Mouse (Mus musculus): ENCODE measurements around the gene Invs. TPM values are rescaled to one million over a fixed set of nuclear protein-coding genes. Genes with fewer than 3 reads are reported as not detected.

The Invs gene
- polyA plus RNA-seq, 1 experiment: 3.1 TPM

- no peak for TF ChIP-seq SRF (IDR thresholded peaks at IDR 0.05; ENCODE audit: control insufficient read depth, insufficient read length, low read depth)
- TF ChIP-seq TCF12 (IDR thresholded peaks at IDR 0.05; ENCODE audit: insufficient read depth, poor library complexity, severe bottlenecking): no peak
- TF ChIP-seq POLR2A (IDR thresholded peaks at IDR 0.05; ENCODE audit: insufficient read length, low read depth): no peak
- no peak for TF ChIP-seq MYOD1 (IDR thresholded peaks at IDR 0.05; ENCODE audit: control insufficient read depth in 1 of 3, insufficient read length in 2 of 3, low read depth in 2 of 3)
- no peak for TF ChIP-seq E2F4 (IDR thresholded peaks at IDR 0.05; ENCODE audit: insufficient read depth)
- TF ChIP-seq TCF3 (IDR thresholded peaks at IDR 0.05; ENCODE audit: insufficient read length, low read depth): no peak
- no peak for TF ChIP-seq MAX (IDR thresholded peaks at IDR 0.05; ENCODE audit: low read depth)
- TF ChIP-seq CEBPB (IDR thresholded peaks at IDR 0.05; ENCODE audit: insufficient read depth, poor library complexity, severe bottlenecking): no peak
- TF ChIP-seq REST (IDR thresholded peaks at IDR 0.05; ENCODE audit: insufficient read depth, insufficient read length): no peak
- TF ChIP-seq USF1 (IDR thresholded peaks at IDR 0.05; ENCODE audit: low read depth): no peak
- TF ChIP-seq MYOG (IDR thresholded peaks at IDR 0.05; ENCODE audit: control insufficient read depth in 1 of 3, insufficient read depth in 1 of 3, insufficient read length in 2 of 3, low read depth in 2 of 3): no peak
- TF ChIP-seq POLR2AphosphoS2 (IDR thresholded peaks at IDR 0.05; ENCODE audit: insufficient read length, low read depth): no peak
- Histone ChIP-seq H3K27me3 (ENCODE audit: control insufficient read depth, insufficient read depth, insufficient read length) (no peaks in the 10 kb centered on the region), H3K4me2 (ENCODE audit: low read depth) (no peak overlapping the region), H3K36me3 (ENCODE audit: control insufficient read depth, insufficient read depth) (no peaks in the 10 kb centered on the region), H3ac (ENCODE audit: control insufficient read depth, insufficient read length) (no peak overlapping the region), H3K79me2 (ENCODE audit: control insufficient read depth, insufficient read depth) (peaks cover 69% of the 10 kb centered on the region), H3K4me3 (no peak overlapping the region)
Measured at GRCm38 (mm10) chr4:48268127-48268526, 11.4 kb upstream of the Invs start.

- Histone ChIP-seq H3K36me3 (ENCODE audit: control insufficient read depth, insufficient read depth) (no peaks in the 10 kb centered on the region), H3K4me2 (ENCODE audit: low read depth) (no peak overlapping the region), H3K79me2 (ENCODE audit: control insufficient read depth, insufficient read depth) (peaks cover 82% of the 10 kb centered on the region), H3K27me3 (ENCODE audit: control insufficient read depth, insufficient read depth, insufficient read length) (no peaks in the 10 kb centered on the region), H3ac (ENCODE audit: control insufficient read depth, insufficient read length) (no peak overlapping the region), H3K4me3 (no peak overlapping the region)
- TF ChIP-seq USF1 (IDR thresholded peaks at IDR 0.05; ENCODE audit: low read depth) (no peak), MYOG (IDR thresholded peaks at IDR 0.05; ENCODE audit: control insufficient read depth in 1 of 3, insufficient read depth in 1 of 3, insufficient read length in 2 of 3, low read depth in 2 of 3) (no peak), E2F4 (IDR thresholded peaks at IDR 0.05; ENCODE audit: insufficient read depth) (no peak), TCF12 (IDR thresholded peaks at IDR 0.05; ENCODE audit: insufficient read depth, poor library complexity, severe bottlenecking) (no peak), POLR2AphosphoS2 (IDR thresholded peaks at IDR 0.05; ENCODE audit: insufficient read length, low read depth) (no peak), MYOD1 (IDR thresholded peaks at IDR 0.05; ENCODE audit: control insufficient read depth in 1 of 3, insufficient read length in 2 of 3, low read depth in 2 of 3) (no peak), SRF (IDR thresholded peaks at IDR 0.05; ENCODE audit: control insufficient read depth, insufficient read length, low read depth) (no peak), CEBPB (IDR thresholded peaks at IDR 0.05; ENCODE audit: insufficient read depth, poor library complexity, severe bottlenecking) (no peak), POLR2A (IDR thresholded peaks at IDR 0.05; ENCODE audit: insufficient read length, low read depth) (no peak), MAX (IDR thresholded peaks at IDR 0.05; ENCODE audit: low read depth) (no peak), TCF3 (IDR thresholded peaks at IDR 0.05; ENCODE audit: insufficient read length, low read depth) (no peak), REST (IDR thresholded peaks at IDR 0.05; ENCODE audit: insufficient read depth, insufficient read length) (no peak)
Measured at GRCm38 (mm10) chr4:48270532-48270931, 9.0 kb upstream of the Invs start.

GRCm38 (mm10) chr4:48271838-48272237 lies 7.7 kb upstream of the Invs start:
- Histone ChIP-seq H3K79me2 (ENCODE audit: control insufficient read depth, insufficient read depth) (peaks cover 88% of the 10 kb centered on the region), H3K4me2 (ENCODE audit: low read depth) (no peak overlapping the region), H3K36me3 (ENCODE audit: control insufficient read depth, insufficient read depth) (no peaks in the 10 kb centered on the region), H3K27me3 (ENCODE audit: control insufficient read depth, insufficient read depth, insufficient read length) (no peaks in the 10 kb centered on the region), H3ac (ENCODE audit: control insufficient read depth, insufficient read length) (no peak overlapping the region), H3K4me3 (no peak overlapping the region)
- no peak for TF ChIP-seq REST (IDR thresholded peaks at IDR 0.05; ENCODE audit: insufficient read depth, insufficient read length)
- TF ChIP-seq CEBPB (IDR thresholded peaks at IDR 0.05; ENCODE audit: insufficient read depth, poor library complexity, severe bottlenecking): no peak
- TF ChIP-seq POLR2AphosphoS2 (IDR thresholded peaks at IDR 0.05; ENCODE audit: insufficient read length, low read depth): no peak
- no peak for TF ChIP-seq E2F4 (IDR thresholded peaks at IDR 0.05; ENCODE audit: insufficient read depth)
- TF ChIP-seq TCF12 (IDR thresholded peaks at IDR 0.05; ENCODE audit: insufficient read depth, poor library complexity, severe bottlenecking): no peak
- no peak for TF ChIP-seq TCF3 (IDR thresholded peaks at IDR 0.05; ENCODE audit: insufficient read length, low read depth)
- TF ChIP-seq MYOD1 (IDR thresholded peaks at IDR 0.05; ENCODE audit: control insufficient read depth in 1 of 3, insufficient read length in 2 of 3, low read depth in 2 of 3): no peak
- TF ChIP-seq USF1 (IDR thresholded peaks at IDR 0.05; ENCODE audit: low read depth): no peak
- TF ChIP-seq POLR2A (IDR thresholded peaks at IDR 0.05; ENCODE audit: insufficient read length, low read depth): no peak
- TF ChIP-seq SRF (IDR thresholded peaks at IDR 0.05; ENCODE audit: control insufficient read depth, insufficient read length, low read depth): no peak
- TF ChIP-seq MYOG (IDR thresholded peaks at IDR 0.05; ENCODE audit: control insufficient read depth in 1 of 3, insufficient read depth in 1 of 3, insufficient read length in 2 of 3, low read depth in 2 of 3): no peak
- TF ChIP-seq MAX (IDR thresholded peaks at IDR 0.05; ENCODE audit: low read depth): no peak

GRCm38 (mm10) chr4:48273119-48273829 lies 6.3 kb upstream of the Invs start:
- H3K79me2 ChIP-seq (ENCODE audit: control insufficient read depth, insufficient read depth): peaks cover 94% of the 10 kb centered on the region
- H3K4me2 ChIP-seq (ENCODE audit: low read depth): no peak overlapping the region
- no peaks in the 10 kb centered on the region for H3K36me3 ChIP-seq (ENCODE audit: control insufficient read depth, insufficient read depth)
- no peak overlapping the region for H3ac ChIP-seq (ENCODE audit: control insufficient read depth, insufficient read length)
- no peak overlapping the region for H3K4me3 ChIP-seq
- H3K27me3 ChIP-seq (ENCODE audit: control insufficient read depth, insufficient read depth, insufficient read length): no peaks in the 10 kb centered on the region
- TF ChIP-seq MAX (IDR thresholded peaks at IDR 0.05; ENCODE audit: low read depth) (no peak), POLR2A (IDR thresholded peaks at IDR 0.05; ENCODE audit: insufficient read length, low read depth) (no peak), CEBPB (IDR thresholded peaks at IDR 0.05; ENCODE audit: insufficient read depth, poor library complexity, severe bottlenecking) (no peak), USF1 (IDR thresholded peaks at IDR 0.05; ENCODE audit: low read depth) (no peak), SRF (IDR thresholded peaks at IDR 0.05; ENCODE audit: control insufficient read depth, insufficient read length, low read depth) (no peak), REST (IDR thresholded peaks at IDR 0.05; ENCODE audit: insufficient read depth, insufficient read length) (no peak), MYOG (IDR thresholded peaks at IDR 0.05; ENCODE audit: control insufficient read depth in 1 of 3, insufficient read depth in 1 of 3, insufficient read length in 2 of 3, low read depth in 2 of 3) (no peak)
